Mouse (Mus musculus): Measurements from ENCODE around the gene Ildr2.
A peak's percentile ranks its signal among the peaks of the same experiment; 100 is the strongest.

Ildr2 gene

DNA sequence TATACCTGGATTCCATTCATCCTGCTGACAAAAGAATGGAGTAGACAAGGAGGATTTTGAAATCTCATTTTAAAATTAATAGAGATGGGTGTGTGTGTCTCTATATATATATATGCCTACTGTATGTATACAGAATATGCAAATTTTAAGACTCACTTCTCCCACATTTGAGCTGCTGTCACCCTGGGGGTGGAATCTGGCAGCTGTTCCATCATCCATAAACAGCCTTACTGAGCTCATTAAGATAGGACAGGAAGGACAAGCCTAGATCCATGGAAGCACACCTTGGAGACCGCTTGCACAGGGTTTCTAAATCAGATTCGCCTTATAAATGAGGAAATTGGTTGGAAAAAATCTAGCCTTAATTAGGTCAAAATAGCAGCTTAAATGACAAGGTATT is 44.9 kb downstream of the Ildr2 start:
- Histone ChIP-seq H3K36me3 (ENCODE audit: control insufficient read depth, insufficient read depth, low read length, poor library complexity, severe bottlenecking) (no peaks in the 10 kb centered on the region), H3K27me3 (ENCODE audit: control insufficient read depth, insufficient read depth, low read length, poor library complexity, severe bottlenecking) (no peaks in the 10 kb centered on the region)
- DNase-seq (ENCODE audit: low read depth, low spot score): no peak

- H3K36me3 ChIP-seq (ENCODE audit: control insufficient read depth, insufficient read depth, low read length, poor library complexity, severe bottlenecking): no peaks in the 10 kb centered on the region
- H3K27me3 ChIP-seq (ENCODE audit: control insufficient read depth, insufficient read depth, low read length, poor library complexity, severe bottlenecking): no peaks in the 10 kb centered on the region
- DNase-seq (ENCODE audit: low read depth, low spot score): no peak
Measured at GRCm38 (mm10) chr1:166299821-166300220, 45.9 kb downstream of the Ildr2 start.

DNA sequence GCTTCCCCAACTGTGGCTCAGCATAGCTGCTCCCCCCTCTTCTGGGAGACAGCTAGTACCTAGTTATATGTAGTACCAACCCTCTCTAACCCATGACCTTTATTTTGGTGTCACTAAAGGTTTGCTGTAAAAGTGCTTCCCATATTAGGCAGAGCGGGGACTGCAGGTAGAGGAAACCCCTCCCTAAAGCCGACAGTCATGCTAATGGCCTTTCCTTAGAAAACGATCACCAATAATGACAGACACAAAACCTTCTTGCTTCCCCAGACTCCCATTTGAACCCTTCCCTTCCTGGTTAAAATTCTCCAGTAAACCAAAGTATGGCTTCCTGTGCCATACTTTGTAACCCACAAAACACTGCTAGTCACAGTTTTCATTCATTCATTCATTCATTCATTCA is 46.6 kb downstream of the Ildr2 start:
- H3K36me3 ChIP-seq (ENCODE audit: control insufficient read depth, insufficient read depth, low read length, poor library complexity, severe bottlenecking): no peaks in the 10 kb centered on the region
- DNase-seq (ENCODE audit: low read depth, low spot score): no peak
- H3K27me3 ChIP-seq (ENCODE audit: control insufficient read depth, insufficient read depth, low read length, poor library complexity, severe bottlenecking): no peaks in the 10 kb centered on the region

- no peak for DNase-seq (ENCODE audit: low read depth, low spot score)
- Histone ChIP-seq H3K36me3 (ENCODE audit: control insufficient read depth, insufficient read depth, low read length, poor library complexity, severe bottlenecking) (no peaks in the 10 kb centered on the region), H3K27me3 (ENCODE audit: control insufficient read depth, insufficient read depth, low read length, poor library complexity, severe bottlenecking) (no peaks in the 10 kb centered on the region)
Measured at GRCm38 (mm10) chr1:166304352-166305240, 50.7 kb downstream of the Ildr2 start.

DNA sequence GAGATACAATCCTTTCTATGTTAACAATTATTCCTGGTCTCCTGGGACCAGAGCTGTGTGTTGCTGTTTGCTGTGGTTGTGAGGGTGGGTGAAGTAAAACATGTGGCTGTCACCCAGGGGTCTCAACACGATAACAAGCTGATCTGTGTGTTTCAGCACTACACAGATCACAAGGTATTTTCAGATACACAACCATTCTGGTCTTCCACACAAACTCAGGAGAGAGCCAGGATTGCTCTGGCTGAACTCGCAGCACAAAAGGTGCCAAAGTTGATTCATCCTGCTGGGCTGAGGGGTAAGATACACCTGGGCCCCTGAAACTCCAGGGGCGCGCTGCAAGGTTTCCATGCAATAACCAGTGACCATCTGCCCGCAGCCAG is 54.5 kb downstream of the Ildr2 start:
- H3K27me3 ChIP-seq (ENCODE audit: control insufficient read depth, insufficient read depth, low read length, poor library complexity, severe bottlenecking): no peaks in the 10 kb centered on the region
- H3K36me3 ChIP-seq (ENCODE audit: control insufficient read depth, insufficient read depth, low read length, poor library complexity, severe bottlenecking): no peaks in the 10 kb centered on the region
- DNase-seq (ENCODE audit: low read depth, low spot score): no peak

DNA sequence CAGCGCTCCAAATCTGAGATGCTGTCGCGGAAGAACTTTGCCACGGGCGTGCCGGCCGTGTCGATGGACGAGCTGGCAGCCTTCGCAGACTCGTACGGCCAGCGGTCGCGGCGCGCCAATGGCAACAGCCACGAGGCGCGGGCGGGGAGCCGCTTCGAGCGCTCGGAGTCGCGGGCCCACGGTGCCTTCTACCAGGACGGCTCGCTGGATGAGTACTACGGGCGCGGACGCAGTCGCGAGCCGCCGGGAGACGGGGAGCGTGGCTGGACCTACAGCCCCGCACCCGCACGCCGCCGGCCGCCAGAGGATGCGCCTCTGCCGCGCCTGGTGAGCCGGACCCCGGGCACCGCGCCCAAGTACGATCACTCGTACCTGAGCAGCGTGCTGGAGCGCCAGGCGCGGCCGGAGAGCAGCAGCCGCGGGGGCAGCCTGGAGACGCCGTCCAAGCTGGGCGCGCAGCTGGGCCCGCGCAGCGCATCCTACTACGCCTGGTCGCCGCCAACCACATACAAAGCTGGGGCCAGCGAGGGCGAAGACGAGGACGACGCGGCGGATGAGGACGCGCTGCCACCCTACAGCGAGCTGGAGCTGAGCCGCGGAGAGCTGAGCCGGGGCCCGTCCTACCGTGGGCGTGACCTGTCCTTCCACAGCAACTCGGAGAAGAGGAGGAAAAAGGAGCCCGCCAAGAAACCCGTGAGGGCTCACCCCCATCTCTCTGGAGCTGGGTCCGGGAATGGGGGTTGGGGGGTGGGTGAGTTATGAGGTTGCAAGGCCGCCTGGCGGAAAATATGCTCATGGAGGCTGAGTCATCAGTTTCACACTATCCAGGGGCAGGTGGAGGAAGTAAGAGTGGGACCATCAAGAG is 55.1 kb downstream of the Ildr2 start:
- DNase-seq (ENCODE audit: low read depth, low spot score): no peak
- Histone ChIP-seq H3K27me3 (ENCODE audit: control insufficient read depth, insufficient read depth, low read length, poor library complexity, severe bottlenecking) (no peaks in the 10 kb centered on the region), H3K36me3 (ENCODE audit: control insufficient read depth, insufficient read depth, low read length, poor library complexity, severe bottlenecking) (no peaks in the 10 kb centered on the region)

GRCm38 (mm10) chr1:166311151-166311550 is 57.2 kb downstream of the Ildr2 start:
- Histone ChIP-seq H3K36me3 (ENCODE audit: control insufficient read depth, insufficient read depth, low read length, poor library complexity, severe bottlenecking) (no peaks in the 10 kb centered on the region), H3K27me3 (ENCODE audit: control insufficient read depth, insufficient read depth, low read length, poor library complexity, severe bottlenecking) (no peaks in the 10 kb centered on the region)
- no peak for DNase-seq (ENCODE audit: low read depth, low spot score)

DNA sequence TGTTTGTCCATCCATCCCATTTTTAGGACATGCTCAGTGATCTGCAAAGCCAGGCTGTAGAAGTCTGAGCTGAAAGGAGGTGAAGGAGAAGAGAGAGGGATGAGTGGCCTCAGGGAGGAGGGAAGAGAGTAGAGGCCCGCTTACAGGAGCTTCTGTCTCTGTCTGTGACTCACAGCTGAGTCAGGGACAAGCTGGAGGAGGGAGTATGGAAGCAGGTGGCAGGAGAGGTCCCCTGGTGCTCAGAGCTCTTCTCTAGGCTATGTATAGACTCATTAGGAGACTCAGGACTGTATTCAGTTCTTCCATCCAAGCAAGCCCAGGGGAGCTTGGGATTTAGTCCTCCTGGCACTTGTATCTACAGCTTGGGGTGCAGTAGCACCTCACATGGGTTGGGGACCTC is 59.7 kb downstream of the Ildr2 start:
- Histone ChIP-seq H3K36me3 (ENCODE audit: control insufficient read depth, insufficient read depth, low read length, poor library complexity, severe bottlenecking) (no peaks in the 10 kb centered on the region), H3K27me3 (ENCODE audit: control insufficient read depth, insufficient read depth, low read length, poor library complexity, severe bottlenecking) (no peaks in the 10 kb centered on the region)
- DNase-seq (ENCODE audit: low read depth, low spot score): no peak

- no peaks in the 10 kb centered on the region for H3K27me3 ChIP-seq (ENCODE audit: control insufficient read depth, insufficient read depth, low read length, poor library complexity, severe bottlenecking)
- H3K36me3 ChIP-seq (ENCODE audit: control insufficient read depth, insufficient read depth, low read length, poor library complexity, severe bottlenecking): no peaks in the 10 kb centered on the region
- no peak for DNase-seq (ENCODE audit: low read depth, low spot score)
Measured at GRCm38 (mm10) chr1:166315706-166316105, 61.8 kb downstream of the Ildr2 start.

DNA sequence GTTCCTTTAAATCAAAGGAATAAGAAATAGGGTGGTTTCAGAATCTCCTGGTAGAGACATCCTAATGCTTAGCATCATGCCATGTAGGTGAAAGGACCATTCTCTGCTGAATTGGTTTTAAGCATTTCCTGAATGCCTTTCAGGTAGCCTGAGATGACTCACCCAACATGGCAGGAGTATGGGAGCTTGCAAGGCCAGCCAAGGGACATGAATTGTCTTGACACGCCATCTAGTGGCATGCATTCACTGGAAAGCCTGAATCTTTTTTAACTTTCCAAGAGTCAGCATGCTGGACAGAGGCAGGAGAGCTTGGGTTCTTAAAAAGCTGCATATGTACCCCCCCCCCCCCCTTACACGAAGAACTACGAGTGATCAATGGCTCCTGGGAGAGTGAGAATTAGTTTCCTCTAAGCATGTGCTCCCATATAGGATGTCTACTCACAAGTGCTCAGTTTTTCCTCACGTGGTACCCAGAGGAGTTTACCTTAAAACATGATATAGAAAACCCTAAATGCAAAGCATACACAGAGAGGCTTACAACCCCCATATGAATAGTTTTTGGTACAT is 65.3 kb downstream of the Ildr2 start:
- peak; percentile 13 for DNase-seq (ENCODE audit: low read depth, low spot score)
- Histone ChIP-seq H3K27me3 (ENCODE audit: control insufficient read depth, insufficient read depth, low read length, poor library complexity, severe bottlenecking) (no peaks in the 10 kb centered on the region), H3K36me3 (ENCODE audit: control insufficient read depth, insufficient read depth, low read length, poor library complexity, severe bottlenecking) (no peaks in the 10 kb centered on the region)

DNA sequence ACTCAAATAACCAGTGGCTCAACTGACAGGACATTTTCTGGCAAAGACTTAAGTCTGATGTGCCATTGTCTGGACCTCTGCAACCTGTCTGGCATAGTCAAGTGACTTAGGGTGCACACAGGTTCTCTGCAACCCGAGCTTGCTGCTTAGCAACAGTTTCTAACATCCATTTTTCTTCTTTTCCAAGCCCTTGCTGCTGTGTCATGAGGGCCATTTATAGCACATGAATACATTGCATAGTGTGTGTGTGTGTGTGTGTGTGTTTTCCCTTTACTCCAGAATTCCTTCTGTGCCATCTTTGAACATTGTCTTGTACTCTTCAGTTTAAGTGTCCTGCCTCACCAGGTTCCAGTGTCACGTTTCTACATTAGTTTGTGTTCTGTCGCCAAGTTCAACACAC is 72.5 kb downstream of the Ildr2 start:
- H3K36me3 ChIP-seq (ENCODE audit: control insufficient read depth, insufficient read depth, low read length, poor library complexity, severe bottlenecking): no peaks in the 10 kb centered on the region
- H3K27me3 ChIP-seq (ENCODE audit: control insufficient read depth, insufficient read depth, low read length, poor library complexity, severe bottlenecking): no peaks in the 10 kb centered on the region; the same call in 1 of the 2 replicates
- no peak for DNase-seq (ENCODE audit: low read depth, low spot score)

DNA sequence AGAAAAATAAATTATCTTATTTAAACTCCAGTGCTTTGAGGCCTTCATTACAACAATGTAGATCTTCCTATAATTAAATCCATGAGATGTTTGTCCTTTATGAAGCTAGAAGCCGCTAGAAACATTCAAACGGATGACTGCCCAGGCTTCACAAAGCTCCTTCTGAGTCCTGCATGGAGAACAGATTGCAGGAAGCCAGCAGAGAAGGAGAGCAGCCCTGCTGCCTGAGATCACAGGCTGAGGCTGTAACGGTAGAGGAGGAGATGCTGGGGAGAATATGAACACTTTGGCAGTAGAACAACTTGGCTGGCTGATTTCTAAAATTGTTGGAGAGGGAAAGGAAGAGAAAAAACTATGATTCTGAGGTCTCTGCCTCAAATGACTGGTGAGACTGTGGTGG is 76.8 kb downstream of the Ildr2 start:
- Histone ChIP-seq H3K36me3 (ENCODE audit: control insufficient read depth, insufficient read depth, low read length, poor library complexity, severe bottlenecking) (no peaks in the 10 kb centered on the region), H3K27me3 (ENCODE audit: control insufficient read depth, insufficient read depth, low read length, poor library complexity, severe bottlenecking) (no peaks in the 10 kb centered on the region; the same call in 1 of the 2 replicates)
- DNase-seq (ENCODE audit: low read depth, low spot score): no peak

- H3K27me3 ChIP-seq (ENCODE audit: control insufficient read depth, insufficient read depth, low read length, poor library complexity, severe bottlenecking): no peaks in the 10 kb centered on the region
- DNase-seq (ENCODE audit: low read depth, low spot score): no peak
- no peaks in the 10 kb centered on the region for H3K36me3 ChIP-seq (ENCODE audit: control insufficient read depth, insufficient read depth, low read length, poor library complexity, severe bottlenecking)
Measured at GRCm38 (mm10) chr1:166339110-166339509, 85.2 kb downstream of the Ildr2 start.

DNA sequence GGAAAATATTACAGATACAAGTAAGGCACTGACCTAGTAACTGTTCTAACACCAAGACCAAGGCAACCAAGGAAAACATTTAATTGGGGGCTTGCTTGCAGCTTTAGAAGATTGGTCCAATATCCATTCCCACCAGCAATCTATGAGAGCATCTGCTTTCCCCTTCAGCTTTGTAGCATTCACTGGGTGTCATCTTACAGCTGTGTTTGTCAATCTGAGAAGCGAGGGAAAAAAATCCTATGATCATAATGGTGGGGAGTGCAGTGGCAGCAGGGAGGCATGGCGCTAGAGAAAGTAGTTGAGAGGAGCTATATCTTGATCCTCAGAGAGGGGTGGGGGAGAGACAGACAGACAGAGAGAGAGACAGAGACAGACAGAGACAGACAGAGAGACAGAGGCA is 88.1 kb downstream of the Ildr2 start:
- Histone ChIP-seq H3K27me3 (ENCODE audit: control insufficient read depth, insufficient read depth, low read length, poor library complexity, severe bottlenecking) (no peaks in the 10 kb centered on the region), H3K36me3 (ENCODE audit: control insufficient read depth, insufficient read depth, low read length, poor library complexity, severe bottlenecking) (no peaks in the 10 kb centered on the region)

GRCm38 (mm10) chr1:166342539-166342938 is 88.6 kb downstream of the Ildr2 start:
- H3K36me3 ChIP-seq (ENCODE audit: control insufficient read depth, insufficient read depth, low read length, poor library complexity, severe bottlenecking): no peaks in the 10 kb centered on the region
- no peak for DNase-seq (ENCODE audit: low read depth, low spot score)
- H3K27me3 ChIP-seq (ENCODE audit: control insufficient read depth, insufficient read depth, low read length, poor library complexity, severe bottlenecking): no peaks in the 10 kb centered on the region

More for the DNA sequence above, 88.1 kb downstream of the Ildr2 start:
- DNase-seq (ENCODE audit: low read depth, low spot score): no peak

Data from splenic B cell, adult 2 months (primary cell).